Mouse (Mus musculus) hematopoietic stem cell, adult 5-6 weeks (primary cell): ENCODE measurements around the gene Tnnc1. TPM values are rescaled to one million over a fixed set of nuclear protein-coding genes. Genes with fewer than 3 reads are reported as not detected.

Source experiments
- ATAC-seq, 2 experiments: fragments of 125-278 bp in 1 of 2; replicated peaks in 1 of 2; 2 replicates each; pipeline ENCODE4 v1.8.0; 2016 to 2017; ENCODE audit warnings: inconsistent platforms in 2 of 2, mild to moderate bottlenecking in 2 of 2, moderate number of reproducible peaks in 2 of 2, low read depth in 1 of 2, moderate TSS enrichment in 1 of 2; ENCODE audit not compliant: low FRiP score in 2 of 2, poor library complexity in 2 of 2, severe bottlenecking in 2 of 2, insufficient read depth in 1 of 2, low TSS enrichment in 1 of 2
- total RNA-seq: library from RNA; stranded (forward); fragments of 172-1452, 232-1000 nt; gene quantifications from 2 replicates; pipeline ENCODE4 v1.2.3, GENCODE M21; 2017

Tnnc1 gene
- total RNA-seq, 1 experiment from 2014 or later = not detected

DNA sequence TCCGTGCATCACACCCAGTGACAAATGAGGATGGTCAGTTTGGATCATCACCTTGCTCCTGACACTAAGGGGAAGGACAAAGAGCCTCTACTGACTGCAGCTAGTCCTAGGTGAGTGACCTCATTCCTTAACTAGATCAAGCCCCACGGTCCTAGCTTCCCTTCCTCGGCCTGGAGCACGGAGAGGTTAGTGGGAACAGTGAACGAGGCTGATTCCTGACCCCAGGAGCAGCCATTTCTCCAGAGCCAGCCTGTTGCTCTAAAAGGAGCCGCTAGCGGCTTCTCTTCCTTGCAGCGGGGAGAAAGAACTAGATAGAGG, 2.9 kb upstream of the Tnnc1 start:
- ATAC-seq = no peak

DNA sequence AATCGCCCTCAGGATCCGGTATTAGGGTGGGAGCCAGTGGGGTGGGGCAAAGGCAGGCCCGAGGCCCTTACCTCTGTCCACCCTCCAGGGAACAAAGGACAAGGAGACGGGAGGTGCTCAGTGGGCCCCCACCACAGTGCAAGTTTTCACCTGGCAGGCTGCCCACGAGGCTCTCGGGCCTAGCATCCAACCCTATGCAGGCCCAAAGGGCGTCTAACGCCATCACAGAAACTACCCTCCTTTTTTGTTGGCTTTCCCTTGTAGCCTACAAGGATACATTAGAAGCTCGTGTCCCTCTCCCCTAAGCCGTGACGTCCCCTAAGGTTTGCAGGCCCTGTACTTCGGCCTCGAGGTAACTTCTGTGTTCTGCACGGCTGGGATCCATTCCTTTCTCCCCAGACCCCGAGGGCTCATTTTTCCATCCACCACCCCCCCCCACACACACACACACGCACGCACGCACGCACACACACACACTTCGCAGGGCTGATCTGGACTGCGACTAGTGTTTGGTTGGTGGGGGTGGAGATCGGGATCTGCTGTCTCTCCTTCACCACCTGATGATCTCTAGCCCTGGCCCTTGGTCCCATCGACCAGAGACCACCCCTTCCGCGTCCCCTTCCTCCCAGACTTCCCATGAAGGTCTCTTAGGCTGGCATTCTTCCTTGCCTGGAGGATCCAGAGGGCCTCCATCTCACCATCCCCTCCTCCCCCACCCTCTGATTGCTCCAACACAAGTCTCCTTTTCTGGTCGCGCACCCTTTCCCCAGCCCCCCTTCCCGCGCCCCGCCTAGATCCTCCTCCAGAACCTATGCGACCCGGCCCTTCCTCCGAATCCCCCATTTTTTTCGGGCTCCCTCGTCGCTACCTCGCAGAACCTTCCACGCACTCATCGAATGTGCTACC, 2.3 kb upstream of the Tnnc1 start:
- peak in 1 of 2 experiments; percentile 9; a peak in 1 of 4 replicates for ATAC-seq

DNA sequence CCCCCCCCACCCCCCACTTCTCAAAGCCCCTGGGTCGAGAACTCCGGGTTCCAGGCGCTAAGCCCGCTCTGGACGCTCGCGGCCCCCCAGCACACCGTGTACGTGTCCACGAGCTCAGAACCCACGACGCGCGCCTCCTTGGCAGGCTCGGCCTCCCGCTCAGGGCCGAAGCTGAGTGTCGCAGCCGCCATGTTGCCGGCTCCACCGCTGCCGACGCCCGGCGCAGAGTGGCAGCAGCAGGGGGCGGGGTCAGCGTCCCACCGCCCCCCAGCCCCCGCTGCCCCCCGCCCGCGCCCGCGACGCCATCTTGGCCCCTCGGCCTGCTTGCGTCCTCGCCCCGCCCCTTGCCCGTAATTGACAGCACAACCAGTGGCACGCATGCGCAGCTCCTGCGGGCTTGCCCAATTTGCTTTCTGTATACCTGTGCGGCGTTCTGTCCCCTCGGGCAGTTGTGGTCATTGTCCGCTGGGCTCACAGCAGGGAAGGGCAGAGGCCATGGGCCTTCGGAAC, 1.6 kb upstream of the Tnnc1 start:
- ATAC-seq = peak; percentile 77 to 78

DNA sequence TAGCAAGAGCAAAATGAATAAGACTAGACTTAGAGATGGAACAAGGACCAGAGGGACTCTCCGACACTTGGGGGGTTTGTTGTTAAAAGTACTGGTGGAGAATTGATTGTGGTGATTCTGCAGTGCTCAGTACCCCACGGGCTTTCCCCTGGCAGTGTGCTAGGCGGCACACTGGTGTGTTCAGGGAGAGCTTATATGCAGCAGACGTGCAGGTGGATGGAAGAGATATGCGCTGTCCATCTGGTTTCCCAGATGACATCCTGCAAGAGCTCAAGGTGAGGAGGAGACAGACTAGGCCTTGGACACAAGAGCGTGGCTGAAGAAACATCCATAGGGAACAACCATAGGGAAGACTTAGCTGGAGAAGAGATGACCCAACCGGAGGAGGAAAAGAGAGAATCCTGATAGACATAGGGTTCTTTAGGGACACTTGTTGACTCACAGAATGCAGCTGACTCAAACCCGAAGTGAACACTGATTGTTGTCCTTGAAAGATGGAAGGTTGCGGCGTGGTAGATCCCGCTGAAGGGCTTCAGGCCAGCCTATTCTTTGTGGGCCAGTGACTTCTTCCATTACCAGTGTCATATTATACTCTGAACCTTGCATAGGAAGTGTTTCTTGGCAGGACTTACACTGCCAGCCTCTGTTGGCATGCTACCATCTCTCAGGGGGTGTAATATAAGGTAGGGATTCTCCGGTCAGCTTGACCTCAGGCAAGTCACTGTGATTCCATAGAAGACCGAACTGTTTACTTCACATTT, 862 bp upstream of the Tnnc1 start:
- ATAC-seq = peak in 1 of 2 experiments; percentile 16; a peak in 1 of 4 replicates

DNA sequence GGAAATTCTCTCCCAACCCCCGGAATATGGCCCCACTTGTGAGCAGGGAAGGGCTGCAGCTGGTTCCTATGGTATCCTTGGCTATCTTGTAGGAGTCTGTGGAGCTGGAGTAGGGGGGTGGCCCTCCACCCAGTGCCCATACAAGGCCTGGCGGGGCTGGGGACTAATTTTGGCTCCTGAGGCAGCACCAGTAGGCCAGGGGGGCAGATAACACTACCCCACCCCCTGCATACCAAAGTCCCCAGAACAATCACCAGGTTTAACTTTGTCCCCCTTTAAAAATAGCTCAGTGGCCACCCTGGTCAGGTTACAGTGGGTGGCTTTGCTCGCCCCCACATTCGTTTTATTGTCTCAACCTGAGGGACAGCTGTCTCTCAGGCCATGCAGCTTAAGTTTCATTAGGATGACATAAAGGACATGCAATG, 1.0 kb downstream of the Tnnc1 start:
- no peak for ATAC-seq

DNA sequence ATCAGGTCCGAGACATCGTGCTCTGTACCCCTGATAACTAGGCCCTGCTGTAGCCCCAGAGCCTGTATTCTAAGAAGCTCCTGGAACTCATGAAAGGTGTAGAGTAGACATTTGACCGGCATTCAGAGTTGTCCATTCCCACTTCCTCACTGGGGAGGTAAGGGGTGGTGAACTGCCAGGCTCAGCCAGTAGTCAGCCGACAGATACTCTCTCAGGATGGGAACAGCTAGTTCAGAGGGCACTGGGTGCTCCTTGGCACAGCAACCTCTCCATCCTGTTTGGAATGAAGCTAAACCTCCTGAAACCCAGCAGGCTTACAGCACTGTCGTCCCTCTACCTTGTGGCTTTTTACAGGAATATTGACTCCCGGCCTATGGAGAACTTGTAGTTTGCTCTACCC, 3.7 kb downstream of the Tnnc1 start:
- no peak for ATAC-seq

DNA sequence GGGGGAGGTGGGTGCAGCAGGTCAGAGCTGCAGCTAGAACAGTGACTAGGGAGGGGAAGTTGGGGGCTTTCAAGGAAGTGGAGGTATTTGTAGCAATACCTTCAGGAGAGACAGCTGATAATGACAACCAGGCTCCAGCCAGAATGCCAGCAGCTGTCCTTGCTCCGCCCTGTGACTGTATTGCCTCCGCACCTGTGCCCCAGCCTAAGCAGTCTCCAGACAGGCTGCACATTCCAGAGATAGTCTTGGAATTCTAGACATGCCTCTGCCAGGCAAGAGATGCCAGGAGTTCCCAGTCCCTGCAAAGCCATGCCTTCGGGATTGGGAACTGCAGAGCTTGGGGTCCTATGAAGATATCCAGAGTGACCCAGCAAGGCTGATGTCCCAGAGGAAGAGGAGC, 4.4 kb downstream of the Tnnc1 start:
- no peak for ATAC-seq

DNA sequence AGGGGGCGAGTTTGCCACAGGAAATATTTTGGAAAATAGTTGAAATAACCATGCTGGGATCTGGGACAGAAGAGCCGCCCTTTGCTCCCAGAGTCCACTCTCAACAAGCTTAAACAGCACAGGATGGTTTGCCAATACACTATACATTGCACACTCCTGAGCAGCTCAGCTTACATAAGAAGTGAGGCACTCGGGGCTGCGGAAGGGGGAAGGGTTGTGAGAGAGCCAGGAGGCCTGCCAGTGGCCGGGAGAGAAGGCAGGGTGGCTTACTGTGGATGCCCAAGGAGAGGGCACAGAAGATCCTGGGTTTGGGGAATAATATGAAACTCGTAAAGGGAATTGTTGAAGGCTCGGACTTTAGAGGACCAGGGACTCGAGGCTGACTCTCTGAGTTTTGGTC, 5.8 kb downstream of the Tnnc1 start:
- no peak for ATAC-seq

DNA sequence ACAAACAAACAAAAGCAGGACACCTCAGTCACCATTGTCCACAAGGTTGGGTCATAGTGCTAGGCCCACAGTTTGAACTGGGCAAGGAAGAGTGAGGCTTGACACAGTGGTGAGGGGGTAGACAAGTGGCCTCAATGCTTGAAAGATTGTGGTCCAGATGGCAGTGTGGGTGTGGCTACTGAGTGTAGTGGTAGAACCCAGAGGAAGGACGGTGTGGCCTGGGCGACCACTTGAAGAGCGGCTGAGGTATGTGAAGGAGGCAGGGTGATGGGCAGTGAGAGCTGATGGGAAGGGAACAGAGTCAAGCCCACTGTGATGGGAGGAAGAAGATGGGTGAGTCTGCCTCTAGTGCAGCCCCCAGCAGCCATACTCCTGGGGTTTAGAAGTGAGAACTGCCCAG, 6.6 kb downstream of the Tnnc1 start:
- no peak for ATAC-seq

DNA sequence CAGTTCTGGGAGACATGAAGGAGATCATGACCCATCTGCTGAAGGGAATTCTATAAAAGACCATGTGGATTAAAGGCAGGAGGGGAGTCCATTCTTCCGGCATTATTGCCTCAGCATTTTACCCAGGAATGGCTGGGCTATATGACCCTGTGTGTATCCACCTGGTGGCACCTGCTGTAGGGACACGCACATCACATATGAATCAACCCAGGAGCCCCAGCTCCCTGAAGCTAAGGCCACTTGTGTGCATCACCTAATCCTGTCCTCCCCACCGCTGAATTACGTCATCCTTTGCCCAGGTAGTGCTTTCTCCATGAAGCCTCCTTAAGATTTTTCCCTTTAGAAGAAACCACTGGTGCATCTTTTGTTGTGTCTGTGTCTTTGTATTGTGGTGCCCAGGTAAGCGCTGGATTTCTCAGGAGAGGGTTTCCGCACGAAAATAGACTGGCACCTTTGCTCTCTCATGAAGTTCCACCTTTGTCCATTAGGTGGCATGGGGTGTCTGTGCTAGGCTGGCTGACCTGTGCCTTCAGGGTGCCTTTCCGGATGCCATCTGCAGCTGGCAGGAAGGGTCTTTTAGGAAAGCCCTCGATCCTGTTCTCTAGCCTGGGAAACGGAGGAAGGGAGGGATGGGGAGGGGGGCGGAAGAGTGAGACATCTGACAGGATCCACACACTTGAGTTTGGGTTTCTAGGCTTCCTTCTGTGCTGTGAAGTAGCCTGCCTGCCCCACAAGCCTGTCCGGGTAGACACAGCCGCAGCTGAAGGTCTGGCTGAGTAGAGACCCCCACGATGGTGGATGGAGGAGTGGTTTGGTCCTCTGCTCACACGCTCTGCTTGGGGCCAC, 7.3 kb downstream of the Tnnc1 start:
- peak; percentile 63 to 68 for ATAC-seq

DNA sequence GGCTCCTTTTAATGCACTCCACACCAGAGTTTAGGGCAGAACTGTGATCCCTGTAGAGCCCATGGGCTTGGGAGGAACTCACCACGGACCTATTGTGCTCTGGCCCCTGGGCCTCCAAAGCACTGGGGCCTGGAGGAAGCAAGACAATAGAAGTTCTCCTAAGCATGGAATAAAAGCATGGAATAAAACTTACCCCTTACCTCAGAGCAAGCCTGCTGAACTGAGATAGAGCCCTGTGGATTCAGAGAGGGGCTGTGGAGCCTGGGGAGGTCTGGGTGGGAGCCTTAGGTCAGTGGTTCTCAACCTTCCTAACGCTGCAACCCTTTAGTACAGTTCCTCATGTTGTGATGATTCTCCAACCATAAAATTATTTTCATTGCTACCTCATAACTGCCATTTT, 8.7 kb downstream of the Tnnc1 start, which contains the start of gene Nisch:
TSS of gene Nisch (minus strand) at position 101 of the 400 bp plus-strand sequence.
- no peak for ATAC-seq

DNA sequence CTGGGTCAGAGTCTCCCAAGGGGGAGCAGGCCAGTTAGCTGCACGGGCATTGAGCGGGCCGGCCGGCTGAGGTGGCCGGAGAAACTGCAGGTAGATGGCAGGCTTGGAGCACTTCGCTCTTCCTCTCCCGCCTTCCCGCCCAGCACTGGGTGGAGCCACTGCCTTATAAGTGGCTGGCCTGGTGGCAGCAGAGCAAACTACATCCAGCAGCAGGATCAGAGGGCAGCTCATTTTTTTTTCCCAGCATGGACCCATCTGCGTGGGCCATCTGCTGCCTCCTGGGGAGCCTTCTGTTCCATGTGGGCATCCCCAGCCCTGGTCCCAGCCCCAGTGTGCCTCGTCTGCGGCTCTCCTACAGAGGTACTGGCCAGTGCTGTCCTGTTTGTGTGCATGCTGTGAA, 9.6 kb downstream of the Tnnc1 start, which contains the start of gene Sema3g:
TSS of gene Sema3g (plus strand) at position 195 of the 400 bp plus-strand sequence.
- ATAC-seq = peak; percentile 70 to 79

DNA sequence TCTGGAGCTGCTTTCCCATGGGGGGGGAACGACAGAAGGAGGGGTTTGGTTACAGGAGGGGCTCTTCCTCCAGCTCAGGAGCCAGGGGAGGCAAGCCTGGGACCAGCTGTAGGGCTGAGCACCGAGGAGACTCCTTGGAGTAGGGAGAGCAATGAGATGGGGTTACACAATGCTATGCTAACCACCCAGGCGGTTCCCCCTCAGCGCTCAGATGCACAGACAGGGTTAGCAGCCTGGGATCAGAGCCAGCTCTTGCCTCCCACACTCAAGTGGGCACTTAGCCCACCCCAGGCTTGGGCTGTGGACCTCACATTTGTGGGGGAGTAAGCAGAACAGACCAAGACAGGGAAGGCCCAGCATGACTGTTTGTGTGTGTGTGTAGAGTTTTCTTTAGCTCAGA, 18.9 kb downstream of the Tnnc1 start:
- peak; percentile 23 to 37 for ATAC-seq

DNA sequence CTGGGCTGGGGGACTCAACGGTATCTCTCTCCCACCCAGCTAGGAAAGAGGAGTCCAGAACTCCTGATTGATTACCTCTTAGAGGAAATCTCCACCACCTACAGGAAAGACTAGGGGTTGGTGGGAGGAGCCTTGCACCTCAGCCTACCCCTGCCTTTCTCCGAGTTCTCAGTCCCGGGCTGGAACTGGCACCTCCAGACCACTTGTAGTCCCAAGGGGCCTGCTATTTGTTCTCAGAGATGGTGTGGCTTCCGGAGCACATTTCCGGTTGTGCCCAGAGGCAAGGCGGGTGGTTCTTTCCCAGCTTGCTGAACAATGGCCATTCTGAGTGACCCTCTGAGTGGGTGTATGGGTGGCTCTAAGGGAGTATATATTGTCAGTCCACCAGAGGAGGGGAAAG, 20.1 kb downstream of the Tnnc1 start:
- ATAC-seq = peak; percentile 58 to 67; a peak in 3 of 4 replicates

DNA sequence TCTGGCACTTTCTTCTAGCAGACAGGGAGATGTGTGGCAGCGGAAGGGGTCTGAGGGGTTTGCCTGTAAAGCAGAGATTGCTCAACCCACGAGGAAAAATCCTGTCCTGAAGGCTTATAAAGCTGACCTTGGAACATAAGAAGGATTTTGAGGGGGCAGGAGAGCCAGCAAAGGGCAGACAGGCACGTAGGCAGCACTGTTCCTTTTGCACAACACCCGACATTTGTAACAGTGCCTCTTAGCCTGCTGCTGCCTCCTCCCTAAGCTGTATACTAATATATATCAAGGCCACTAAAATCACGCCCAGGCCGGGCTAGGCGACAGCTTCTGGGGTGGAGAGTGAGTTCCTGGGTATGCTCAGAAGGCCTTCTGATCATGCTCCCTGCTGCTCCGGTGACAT, 22.3 kb downstream of the Tnnc1 start:
- no peak for ATAC-seq

DNA sequence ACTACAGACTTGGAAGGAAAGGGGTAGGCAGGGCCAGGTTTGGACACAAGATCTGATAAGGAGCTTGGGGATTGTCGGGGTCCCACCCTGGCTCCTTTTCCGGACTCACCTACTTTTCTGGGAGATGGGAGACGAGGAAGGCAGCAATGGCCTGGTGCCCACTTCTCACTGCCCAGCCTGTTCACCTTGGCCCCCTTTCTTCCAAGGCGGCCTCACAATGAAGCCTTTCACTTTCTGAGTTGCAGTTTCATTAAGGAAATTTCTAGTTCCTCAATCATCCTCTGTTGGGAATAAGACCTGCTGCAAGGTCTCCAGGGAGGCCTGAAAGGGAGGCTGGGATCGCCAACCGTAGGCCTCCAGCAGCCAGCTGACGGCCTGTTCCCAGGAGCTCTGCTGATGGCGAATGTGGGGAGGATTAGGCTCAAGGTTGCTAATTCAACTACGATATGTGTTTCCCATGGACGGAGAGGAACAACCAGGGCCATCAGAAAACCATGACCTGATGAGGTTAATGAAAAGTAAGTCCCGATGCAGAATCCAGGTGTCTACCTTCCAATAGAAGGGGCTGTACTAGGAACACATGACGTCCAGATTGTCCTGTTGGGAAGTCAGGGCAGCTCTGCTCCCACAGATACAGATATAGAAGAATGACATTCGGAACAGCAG, 24.4 kb downstream of the Tnnc1 start:
- ATAC-seq = no peak
